Mouse (Mus musculus): ENCODE measurements around the gene C1qa.

Gene C1qa

DNA sequence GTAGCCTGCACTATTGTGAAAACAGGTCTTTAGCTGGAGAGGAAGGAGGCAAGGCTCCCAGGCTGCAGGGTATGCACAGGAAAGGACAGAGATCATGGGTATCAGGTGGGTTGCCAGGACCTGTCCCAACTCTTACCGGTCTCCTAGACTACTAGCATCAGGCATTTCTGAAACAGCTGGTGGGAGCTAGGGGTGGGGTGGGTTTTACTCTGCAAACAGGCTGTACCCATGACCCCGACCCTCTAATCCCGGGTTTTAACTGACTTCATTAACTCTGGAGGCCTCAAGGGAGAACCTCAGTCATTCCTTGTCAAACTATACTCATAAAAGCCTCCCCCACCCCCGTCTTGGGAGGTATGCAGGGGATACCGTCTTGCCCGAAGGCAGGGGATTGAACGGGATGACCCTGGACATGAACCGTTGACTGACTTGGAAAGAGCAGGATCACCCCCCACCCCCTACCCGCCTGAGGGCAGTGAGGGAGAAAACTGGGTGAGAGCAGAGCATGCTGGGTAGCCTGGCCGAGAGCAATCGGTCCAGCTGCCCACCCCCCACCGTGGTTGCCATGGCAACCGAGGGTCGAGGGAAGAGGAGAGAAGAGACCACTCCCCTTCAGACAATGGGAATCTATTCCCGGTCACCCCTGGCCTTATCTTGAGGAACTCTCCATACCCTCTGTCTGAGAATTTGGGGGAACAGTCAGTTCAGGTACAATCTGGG is 33.7 kb downstream of the C1qa start:
- TF ChIP-seq CTCF (conservative IDR thresholded peaks at IDR 0.05; ENCODE audit: low read length): no peak
- no peak for TF ChIP-seq POU5F1 (IDR thresholded peaks at IDR 0.05; ENCODE audit: borderline replicate concordance, low read length)
- no peak for TF ChIP-seq NANOG (IDR thresholded peaks at IDR 0.05; ENCODE audit: borderline replicate concordance, low read length)
- peaks cover 34% of the 10 kb centered on the region for H3K27me3 ChIP-seq (ENCODE audit: insufficient read depth, low read length)
- H3K4me3 ChIP-seq (replicated peaks; ENCODE audit: low read length): peak overlapping the region; percentile 32
- peaks cover 49% of the 10 kb centered on the region for H3K4me1 ChIP-seq (replicated peaks; ENCODE audit: low read depth, low read length)
- H3K36me3 ChIP-seq (ENCODE audit: insufficient read depth, low read length): no peaks in the 10 kb centered on the region
- H3K9me3 ChIP-seq (ENCODE audit: low read length): no peaks in the 10 kb centered on the region

- H3K4me3 ChIP-seq (replicated peaks; ENCODE audit: low read length): no peak overlapping the region
- TF ChIP-seq NANOG (IDR thresholded peaks at IDR 0.05; ENCODE audit: borderline replicate concordance, low read length) (no peak), CTCF (conservative IDR thresholded peaks at IDR 0.05; ENCODE audit: low read length) (no peak), POU5F1 (IDR thresholded peaks at IDR 0.05; ENCODE audit: borderline replicate concordance, low read length) (no peak)
- no peaks in the 10 kb centered on the region for H3K36me3 ChIP-seq (ENCODE audit: insufficient read depth, low read length)
- peaks cover 30% of the 10 kb centered on the region for H3K27me3 ChIP-seq (ENCODE audit: insufficient read depth, low read length)
- H3K9me3 ChIP-seq (ENCODE audit: low read length): no peaks in the 10 kb centered on the region
- peaks cover 49% of the 10 kb centered on the region for H3K4me1 ChIP-seq (replicated peaks; ENCODE audit: low read depth, low read length)
Observed at GRCm38 (mm10) chr4:136863517-136863916, 35.1 kb downstream of the C1qa start.

- Histone ChIP-seq H3K4me1 (replicated peaks; ENCODE audit: low read depth, low read length) (peaks cover 41% of the 10 kb centered on the region), H3K27me3 (ENCODE audit: insufficient read depth, low read length) (peaks cover 34% of the 10 kb centered on the region), H3K4me3 (replicated peaks; ENCODE audit: low read length) (peak overlapping the region; percentile 68), H3K9me3 (ENCODE audit: low read length) (no peaks in the 10 kb centered on the region), H3K36me3 (ENCODE audit: insufficient read depth, low read length) (no peaks in the 10 kb centered on the region)
- no peak for TF ChIP-seq CTCF (conservative IDR thresholded peaks at IDR 0.05; ENCODE audit: low read length)
- no peak for TF ChIP-seq POU5F1 (IDR thresholded peaks at IDR 0.05; ENCODE audit: borderline replicate concordance, low read length)
- TF ChIP-seq NANOG (IDR thresholded peaks at IDR 0.05; ENCODE audit: borderline replicate concordance, low read length): no peak
Observed at GRCm38 (mm10) chr4:136862411-136862810, 36.2 kb downstream of the C1qa start.

DNA sequence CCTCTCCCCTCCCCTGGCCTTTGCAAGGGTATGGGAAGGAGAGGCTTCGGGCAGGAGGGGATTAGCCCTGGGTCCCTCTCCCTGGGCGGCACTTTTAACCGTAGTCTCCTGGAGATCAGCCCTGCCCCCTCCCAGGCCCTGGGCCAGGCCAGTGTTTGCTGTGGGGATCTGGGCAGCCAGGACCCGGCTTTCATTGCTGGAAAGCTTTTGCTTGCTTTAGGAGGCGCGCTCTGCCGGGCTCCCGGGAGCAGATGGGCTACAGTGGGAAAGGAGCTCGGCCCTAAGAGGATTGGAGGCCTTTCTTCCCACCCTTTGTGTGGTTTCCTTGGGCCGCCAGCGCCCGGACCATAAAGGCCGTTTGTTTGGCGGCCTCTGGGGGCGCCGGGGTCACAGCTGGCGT is 36.8 kb downstream of the C1qa start:
- peaks cover 38% of the 10 kb centered on the region for H3K4me1 ChIP-seq (replicated peaks; ENCODE audit: low read depth, low read length)
- H3K4me3 ChIP-seq (replicated peaks; ENCODE audit: low read length): peak overlapping the region; percentile 68
- H3K36me3 ChIP-seq (ENCODE audit: insufficient read depth, low read length): no peaks in the 10 kb centered on the region
- no peaks in the 10 kb centered on the region for H3K9me3 ChIP-seq (ENCODE audit: low read length)
- TF ChIP-seq NANOG (IDR thresholded peaks at IDR 0.05; ENCODE audit: borderline replicate concordance, low read length) (no peak), CTCF (conservative IDR thresholded peaks at IDR 0.05; ENCODE audit: low read length) (no peak), POU5F1 (IDR thresholded peaks at IDR 0.05; ENCODE audit: borderline replicate concordance, low read length) (no peak)
- peaks cover 34% of the 10 kb centered on the region for H3K27me3 ChIP-seq (ENCODE audit: insufficient read depth, low read length)

- TF ChIP-seq CTCF (conservative IDR thresholded peaks at IDR 0.05; ENCODE audit: low read length) (peak; percentile 54), NANOG (IDR thresholded peaks at IDR 0.05; ENCODE audit: borderline replicate concordance, low read length) (no peak)
- H3K4me1 ChIP-seq (replicated peaks; ENCODE audit: low read depth, low read length): peaks cover 36% of the 10 kb centered on the region
- no peaks in the 10 kb centered on the region for H3K9me3 ChIP-seq (ENCODE audit: low read length)
- H3K4me3 ChIP-seq (replicated peaks; ENCODE audit: low read length): no peak overlapping the region
- H3K36me3 ChIP-seq (ENCODE audit: insufficient read depth, low read length): no peaks in the 10 kb centered on the region
- peaks cover 34% of the 10 kb centered on the region for H3K27me3 ChIP-seq (ENCODE audit: insufficient read depth, low read length)
Observed at GRCm38 (mm10) chr4:136860022-136860421, 38.6 kb downstream of the C1qa start.

DNA sequence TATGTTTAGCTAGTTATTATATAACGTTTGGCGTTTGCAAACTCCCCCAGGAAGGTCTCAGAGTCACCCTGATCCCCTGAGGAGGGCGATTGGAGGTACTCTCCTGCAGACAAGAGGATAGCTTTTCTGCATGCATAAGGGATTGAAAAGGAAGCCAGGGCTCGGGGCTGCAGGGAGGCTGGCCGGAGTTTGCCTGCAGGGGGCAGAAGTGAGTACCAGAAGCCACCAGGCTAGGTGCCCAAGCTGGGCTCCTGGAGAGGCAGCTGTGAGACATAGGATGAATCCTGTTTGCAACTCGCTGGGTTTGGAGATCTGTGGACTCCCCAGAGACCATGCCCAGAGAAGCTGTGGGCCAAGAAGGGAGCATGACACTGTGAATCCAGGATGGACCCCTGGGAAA is 43.5 kb downstream of the C1qa start:
- H3K36me3 ChIP-seq (ENCODE audit: insufficient read depth, low read length): no peaks in the 10 kb centered on the region
- peaks cover 12% of the 10 kb centered on the region for H3K27me3 ChIP-seq (ENCODE audit: insufficient read depth, low read length)
- TF ChIP-seq POU5F1 (IDR thresholded peaks at IDR 0.05; ENCODE audit: borderline replicate concordance, low read length) (no peak), CTCF (conservative IDR thresholded peaks at IDR 0.05; ENCODE audit: low read length) (peak; percentile 66)
- H3K4me1 ChIP-seq (replicated peaks; ENCODE audit: low read depth, low read length): peaks cover 9% of the 10 kb centered on the region
- no peaks in the 10 kb centered on the region for H3K9me3 ChIP-seq (ENCODE audit: low read length)
- H3K4me3 ChIP-seq (replicated peaks; ENCODE audit: low read length): no peak overlapping the region

- Histone ChIP-seq H3K27me3 (ENCODE audit: insufficient read depth, low read length) (peaks cover 14% of the 10 kb centered on the region), H3K4me1 (replicated peaks; ENCODE audit: low read depth, low read length) (peaks cover 12% of the 10 kb centered on the region), H3K36me3 (ENCODE audit: insufficient read depth, low read length) (no peaks in the 10 kb centered on the region), H3K4me3 (replicated peaks; ENCODE audit: low read length) (no peak overlapping the region), H3K9me3 (ENCODE audit: low read length) (no peaks in the 10 kb centered on the region)
- TF ChIP-seq CTCF (conservative IDR thresholded peaks at IDR 0.05; ENCODE audit: low read length) (no peak), POU5F1 (IDR thresholded peaks at IDR 0.05; ENCODE audit: borderline replicate concordance, low read length) (no peak), NANOG (IDR thresholded peaks at IDR 0.05; ENCODE audit: borderline replicate concordance, low read length) (no peak)
Observed at GRCm38 (mm10) chr4:136852989-136853388, 45.6 kb downstream of the C1qa start.

DNA sequence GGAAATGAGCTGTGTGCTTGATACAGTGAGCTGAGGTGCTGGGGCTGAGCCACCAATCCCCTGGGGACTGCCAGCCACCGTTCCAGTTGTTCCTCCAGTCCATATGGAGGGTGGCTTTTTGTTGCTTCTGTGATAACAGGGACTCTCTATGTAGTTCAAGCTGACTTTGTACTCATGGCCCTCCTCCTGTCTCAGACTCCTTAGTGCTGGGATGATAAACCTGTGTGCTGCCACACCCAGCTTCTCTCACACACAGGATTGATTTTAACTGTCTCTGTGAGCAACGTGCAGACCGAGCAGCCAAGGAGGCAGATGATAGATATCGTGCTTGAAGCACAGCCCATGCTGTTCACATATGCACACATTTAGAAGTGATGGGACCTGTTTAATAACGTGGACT is 46.5 kb downstream of the C1qa start:
- H3K27me3 ChIP-seq (ENCODE audit: insufficient read depth, low read length): peaks cover 12% of the 10 kb centered on the region
- no peak overlapping the region for H3K4me3 ChIP-seq (replicated peaks; ENCODE audit: low read length)
- no peaks in the 10 kb centered on the region for H3K9me3 ChIP-seq (ENCODE audit: low read length)
- H3K36me3 ChIP-seq (ENCODE audit: insufficient read depth, low read length): no peaks in the 10 kb centered on the region
- TF ChIP-seq CTCF (conservative IDR thresholded peaks at IDR 0.05; ENCODE audit: low read length): no peak
- TF ChIP-seq NANOG (IDR thresholded peaks at IDR 0.05; ENCODE audit: borderline replicate concordance, low read length): no peak
- TF ChIP-seq POU5F1 (IDR thresholded peaks at IDR 0.05; ENCODE audit: borderline replicate concordance, low read length): no peak
- peaks cover 15% of the 10 kb centered on the region for H3K4me1 ChIP-seq (replicated peaks; ENCODE audit: low read depth, low read length)

DNA sequence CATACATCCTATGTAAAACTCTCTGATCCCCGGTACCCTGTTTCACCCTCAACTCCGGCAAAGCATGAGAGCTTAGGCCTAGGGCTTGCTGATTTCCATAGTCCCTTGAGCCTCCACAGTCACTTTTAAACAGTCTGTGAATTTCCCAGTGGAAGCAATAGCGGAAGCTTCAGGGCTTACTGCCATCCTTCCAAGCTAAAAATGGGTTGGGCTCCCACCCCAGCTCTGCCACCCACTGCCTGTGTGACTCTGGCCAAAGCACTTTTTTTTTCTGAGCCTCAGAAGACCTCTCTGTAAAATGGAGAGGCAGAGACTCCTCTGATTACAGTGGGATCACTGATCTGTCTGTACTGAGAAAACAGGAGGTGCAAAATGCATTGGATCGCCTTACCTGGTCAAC is 50.0 kb downstream of the C1qa start:
- H3K4me3 ChIP-seq (replicated peaks; ENCODE audit: low read length): no peak overlapping the region

More for the DNA sequence above, 50.0 kb downstream of the C1qa start:
- Histone ChIP-seq H3K4me1 (replicated peaks; ENCODE audit: low read depth, low read length) (peaks cover 11% of the 10 kb centered on the region), H3K27me3 (ENCODE audit: insufficient read depth, low read length) (peaks cover 14% of the 10 kb centered on the region), H3K36me3 (ENCODE audit: insufficient read depth, low read length) (no peaks in the 10 kb centered on the region), H3K9me3 (ENCODE audit: low read length) (no peaks in the 10 kb centered on the region)
- TF ChIP-seq POU5F1 (IDR thresholded peaks at IDR 0.05; ENCODE audit: borderline replicate concordance, low read length): no peak
- TF ChIP-seq NANOG (IDR thresholded peaks at IDR 0.05; ENCODE audit: borderline replicate concordance, low read length): no peak
- TF ChIP-seq CTCF (conservative IDR thresholded peaks at IDR 0.05; ENCODE audit: low read length): no peak

All from E14TG2a.4 (cell line).